Mouse (Mus musculus): Measurements from ENCODE around the gene Glrx.
"Not testable (repeated sequence)": the region's sequence is repeated elsewhere in the genome, so short reads cannot be mapped to it uniquely, and the experiment has no call there.

The Glrx gene

DNA sequence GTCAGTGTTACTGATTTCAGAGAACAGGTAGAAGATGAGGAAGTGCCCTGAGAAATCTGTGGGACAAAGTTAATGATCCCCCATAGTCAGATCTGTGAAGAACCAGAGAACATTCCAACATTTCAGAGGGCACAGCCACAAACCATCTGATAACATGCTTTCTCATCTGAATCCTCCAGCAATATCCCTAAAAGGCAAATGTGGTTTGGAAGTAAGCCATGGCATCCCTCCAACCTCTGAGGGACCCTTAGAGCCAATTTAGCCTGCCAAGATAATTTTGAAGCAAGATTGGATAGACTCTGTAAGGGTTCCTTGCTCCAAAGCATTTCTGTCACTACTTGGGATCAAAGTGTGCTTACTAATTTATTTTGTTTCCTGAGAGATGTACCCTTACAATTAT is 6.2 kb upstream of the Glrx start:
- DNase-seq (ENCODE audit: low read depth, low spot score) = peak; percentile 76

DNA sequence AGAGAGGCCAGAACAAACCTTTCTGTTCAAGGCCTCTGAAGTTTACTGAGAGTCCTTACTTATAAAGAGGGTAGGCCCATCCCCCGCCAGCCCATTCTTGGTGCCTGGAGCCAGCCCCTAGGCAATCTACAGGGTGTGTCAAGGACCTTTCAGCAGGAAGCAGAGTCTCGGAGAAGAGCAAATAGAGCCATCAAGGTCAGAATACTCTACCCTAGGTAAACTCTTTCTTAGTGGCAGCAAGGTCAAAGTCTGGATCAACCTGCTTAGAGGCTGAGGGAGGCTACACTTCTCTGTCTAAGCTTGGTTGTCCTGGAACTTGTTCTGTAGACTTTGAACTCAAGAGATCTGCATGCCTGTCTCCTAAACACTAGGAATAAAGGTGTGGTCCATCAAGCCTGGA is 4.2 kb upstream of the Glrx start:
- DNase-seq (ENCODE audit: low read depth, low spot score) = no peak

DNA sequence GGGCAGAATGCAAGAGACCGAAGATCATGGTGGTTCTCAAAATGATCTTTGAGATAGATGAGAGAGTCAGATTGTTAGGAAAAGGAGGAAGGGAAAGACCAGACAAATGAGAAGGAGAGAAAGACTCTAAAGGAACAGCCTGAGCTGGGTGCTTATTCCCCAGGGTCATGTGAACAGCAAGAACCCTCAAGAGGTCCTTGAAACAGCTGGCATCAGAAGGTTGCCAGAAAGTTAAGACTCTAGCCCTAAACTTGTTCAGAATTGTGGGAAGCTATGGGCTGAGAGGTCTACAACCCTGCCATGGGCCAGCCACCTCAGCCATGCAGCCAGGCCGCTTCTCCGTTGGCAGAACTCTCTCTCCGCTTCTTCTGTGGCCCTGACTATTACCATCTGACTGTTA is 1.2 kb upstream of the Glrx start:
- DNase-seq (ENCODE audit: low read depth, low spot score) = no peak

DNA sequence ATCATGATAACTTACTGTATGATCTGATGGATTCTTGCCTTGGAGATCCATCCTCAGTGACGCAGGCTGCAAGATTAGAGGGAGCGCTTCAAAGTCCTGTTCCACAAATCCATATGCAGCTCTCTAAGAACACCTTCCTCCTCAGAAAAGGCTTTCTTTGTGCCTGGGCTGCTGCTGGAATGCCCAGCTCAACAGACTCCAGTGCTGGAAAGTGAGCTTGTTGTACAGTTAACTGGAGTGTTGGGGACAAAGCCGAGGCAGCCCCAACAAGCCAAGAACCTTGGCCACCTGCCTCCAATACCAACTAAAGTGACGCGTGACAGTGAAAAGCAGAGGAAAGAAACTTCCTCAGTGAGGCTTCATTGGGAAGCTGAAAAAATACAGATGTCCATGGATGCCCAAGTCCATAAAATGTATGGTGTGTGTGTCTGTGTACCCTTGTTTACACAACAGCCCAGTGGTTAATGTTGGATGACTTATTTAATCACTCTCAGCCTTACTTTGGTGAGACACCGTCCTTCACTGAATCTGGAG is 1.2 kb downstream of the Glrx start:
- no peak for DNase-seq (ENCODE audit: low read depth, low spot score)

DNA sequence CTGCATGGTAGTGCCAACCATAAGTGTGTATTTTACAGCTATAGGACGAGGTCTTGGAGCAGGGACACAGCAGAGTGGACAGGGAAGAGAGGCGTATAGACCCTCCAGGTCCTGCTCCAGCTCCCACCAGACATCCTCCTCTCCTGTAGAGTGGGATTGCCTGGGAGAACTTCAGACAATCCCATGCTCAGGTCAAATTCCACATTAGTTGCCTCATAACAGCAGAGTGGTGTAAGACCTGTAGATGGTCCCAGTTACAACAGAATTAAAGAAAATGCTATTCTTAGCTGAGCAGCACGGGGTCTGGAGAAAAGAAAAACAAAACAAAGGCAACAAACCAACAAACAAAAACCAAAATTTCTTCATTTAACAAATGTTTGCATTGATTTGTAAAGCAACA is 2.3 kb downstream of the Glrx start:
- no peak for DNase-seq (ENCODE audit: low read depth, low spot score)

DNA sequence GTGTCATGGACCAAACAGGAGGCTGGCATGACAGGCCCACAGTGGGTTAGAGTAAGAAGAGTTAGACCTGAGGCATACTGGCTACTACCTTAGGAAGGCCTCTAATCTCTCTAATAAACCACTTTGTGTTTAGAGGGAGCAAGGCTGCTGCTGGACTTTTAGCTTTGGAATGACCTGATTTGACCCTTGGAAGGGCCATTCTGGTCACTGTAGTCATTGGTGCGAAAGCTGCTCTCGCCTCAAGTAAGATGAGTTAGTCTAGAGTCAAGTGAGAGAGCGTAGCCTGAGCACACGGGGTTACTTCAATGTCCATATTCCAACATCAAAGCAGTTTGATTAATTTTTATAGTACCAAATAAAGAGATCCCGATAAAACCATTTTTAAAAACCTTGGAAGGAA is 3.7 kb downstream of the Glrx start:
- DNase-seq (ENCODE audit: low read depth, low spot score) = no peak

DNA sequence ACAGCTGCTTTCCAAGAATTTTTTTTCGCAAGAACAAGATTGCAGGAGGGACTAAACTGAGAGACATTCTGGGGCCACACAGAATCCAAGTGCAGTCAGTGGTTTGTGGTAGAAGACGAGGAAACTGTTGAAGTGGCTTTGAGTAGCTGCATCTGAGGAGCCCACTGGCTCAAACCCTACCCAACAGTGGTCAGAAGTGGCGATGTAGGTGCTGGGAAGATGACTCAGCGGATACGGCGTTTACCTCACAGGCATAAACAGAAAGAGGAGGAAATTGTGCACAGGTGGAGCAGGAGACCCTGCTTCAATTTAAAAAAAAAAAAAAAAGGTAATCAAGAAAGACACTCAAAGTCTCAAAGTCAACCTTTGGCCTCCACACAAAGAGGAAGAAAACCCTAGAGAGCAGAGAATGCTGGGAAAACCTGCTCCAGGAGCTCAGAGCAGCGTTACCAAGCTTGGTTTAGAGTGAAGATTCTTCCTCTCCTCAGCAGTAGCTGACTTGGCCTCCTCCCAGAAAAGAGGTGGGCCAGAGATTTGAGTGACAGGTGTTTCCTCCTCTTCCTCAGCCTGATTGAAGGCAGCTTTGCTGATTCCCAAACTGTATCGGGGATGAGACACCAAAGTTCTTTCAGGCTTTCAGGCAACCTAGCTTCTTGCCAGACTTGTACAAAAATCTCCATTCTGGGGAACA is 4.5 kb downstream of the Glrx start:
- DNase-seq (ENCODE audit: low read depth, low spot score) = no peak

DNA sequence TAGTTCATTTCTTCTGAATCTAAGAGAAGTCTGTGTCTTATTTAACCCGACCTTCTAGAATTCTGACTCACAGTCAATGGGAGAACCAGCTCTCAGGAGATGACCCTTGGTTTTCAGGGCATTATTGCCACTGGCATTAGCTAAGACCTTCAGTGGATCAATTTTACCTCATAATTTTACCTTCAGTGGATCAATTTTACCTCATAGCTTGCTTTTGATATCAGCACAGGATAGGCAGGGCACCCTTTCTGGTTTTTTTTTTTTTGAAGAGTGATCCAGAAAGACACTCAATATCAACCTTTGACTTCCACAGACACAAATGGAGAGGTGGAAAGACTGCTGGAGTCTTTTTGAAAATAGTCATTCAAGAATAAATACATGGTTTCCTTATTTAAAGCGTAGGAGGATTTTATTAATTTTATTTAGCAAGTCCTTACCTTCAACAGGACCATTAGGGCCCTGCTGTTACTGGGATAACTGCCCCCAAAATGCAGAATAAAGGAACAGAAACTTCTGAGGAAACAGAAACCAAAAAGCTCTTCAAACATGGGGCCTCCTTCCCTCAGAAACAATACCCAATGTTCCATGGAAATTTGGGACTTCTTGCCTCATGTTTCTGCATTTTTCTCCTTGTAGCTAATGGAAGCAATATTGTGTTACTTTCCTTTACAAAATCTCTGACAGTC is 5.3 kb downstream of the Glrx start:
- DNase-seq (ENCODE audit: low read depth, low spot score) = no peak

DNA sequence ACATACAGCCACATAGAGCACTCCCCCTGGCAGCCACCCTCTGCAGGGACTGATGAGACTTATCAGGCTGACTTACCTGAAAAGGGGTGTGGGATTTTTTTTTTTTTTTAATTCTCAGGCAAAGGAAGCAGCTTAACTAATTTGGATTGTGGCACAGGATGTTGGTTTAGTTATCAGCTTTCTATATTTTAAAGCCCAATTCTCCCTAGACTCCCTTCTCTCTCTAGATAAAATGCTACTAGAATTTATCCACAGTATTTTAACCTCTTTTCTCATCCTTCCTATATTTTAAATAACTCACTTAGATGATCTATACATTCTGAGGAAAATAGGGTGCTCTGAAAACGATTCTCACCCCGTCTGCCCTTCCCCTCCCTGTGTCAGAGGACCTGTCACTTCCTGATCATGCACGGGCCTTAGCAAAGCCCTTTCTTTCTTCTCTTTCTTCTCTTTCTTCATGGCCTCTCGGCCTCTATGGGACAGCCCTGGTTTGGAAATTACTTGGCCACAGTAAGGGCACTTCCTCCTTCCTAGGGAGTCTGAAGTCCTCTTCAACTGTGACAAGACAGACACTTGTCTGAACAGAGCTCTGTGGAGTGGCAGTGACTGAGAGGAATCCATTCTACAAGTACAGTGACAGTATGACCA is 6.0 kb downstream of the Glrx start:
- DNase-seq (ENCODE audit: low read depth, low spot score) = no peak

DNA sequence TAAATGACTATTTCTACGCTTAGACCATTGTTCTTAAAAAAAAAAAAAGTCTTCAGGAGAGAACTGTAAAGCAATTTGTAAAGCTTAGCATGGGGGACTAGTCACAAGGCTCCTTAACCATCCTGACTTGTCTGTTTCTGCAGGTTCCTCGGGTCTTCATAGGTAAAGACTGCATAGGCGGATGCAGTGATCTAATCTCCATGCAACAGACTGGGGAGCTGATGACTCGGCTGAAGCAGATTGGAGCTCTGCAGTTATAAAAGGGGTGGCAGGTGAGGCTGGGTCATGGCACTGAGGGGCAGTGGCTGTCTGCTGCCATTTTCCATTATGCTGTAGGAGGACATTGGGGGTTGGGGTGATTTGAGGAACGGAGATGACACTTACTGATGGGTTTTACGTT is 7.4 kb downstream of the Glrx start:
- no peak for DNase-seq (ENCODE audit: low read depth, low spot score)

DNA sequence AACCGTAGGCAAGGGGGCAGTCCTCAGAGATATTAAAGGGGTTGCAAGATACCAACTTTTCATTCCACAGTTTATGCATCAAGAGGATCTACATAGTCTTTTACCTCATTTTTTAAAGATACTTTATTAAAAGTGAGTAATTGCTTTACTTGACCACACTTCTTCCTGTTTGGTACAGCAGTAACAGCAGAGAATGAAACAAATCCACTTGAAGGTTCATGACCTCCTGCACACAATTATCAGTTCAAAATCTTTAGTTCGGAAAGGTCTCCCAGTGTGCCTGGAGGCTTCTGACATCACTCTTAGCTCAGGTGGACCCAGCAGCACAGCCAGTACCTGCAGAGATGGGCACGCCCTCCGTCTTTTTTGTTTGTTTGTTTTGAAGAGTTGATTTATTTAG is 12.4 kb downstream of the Glrx start:
- DNase-seq (ENCODE audit: low read depth, low spot score) = no peak

DNA sequence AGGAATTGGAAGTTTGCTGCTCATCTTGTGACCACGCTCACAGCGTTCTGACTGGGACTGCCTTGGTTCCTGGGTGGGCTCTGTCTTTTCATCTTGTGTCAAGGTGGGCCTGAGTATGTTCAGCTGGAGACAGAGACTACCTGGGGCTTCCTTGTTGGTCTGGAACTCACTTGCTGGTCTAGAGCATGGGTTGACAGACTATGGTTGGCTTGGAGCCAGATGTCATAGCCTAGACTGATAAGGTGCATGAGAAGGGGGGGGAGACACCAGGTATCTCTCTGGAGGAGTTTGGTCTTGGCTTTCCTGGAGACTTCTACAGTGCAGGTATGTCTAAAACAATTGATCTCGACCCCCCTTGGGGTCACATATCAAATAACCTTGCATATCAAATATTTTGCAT is 13.4 kb downstream of the Glrx start:
- no peak for DNase-seq (ENCODE audit: low read depth, low spot score)

DNA sequence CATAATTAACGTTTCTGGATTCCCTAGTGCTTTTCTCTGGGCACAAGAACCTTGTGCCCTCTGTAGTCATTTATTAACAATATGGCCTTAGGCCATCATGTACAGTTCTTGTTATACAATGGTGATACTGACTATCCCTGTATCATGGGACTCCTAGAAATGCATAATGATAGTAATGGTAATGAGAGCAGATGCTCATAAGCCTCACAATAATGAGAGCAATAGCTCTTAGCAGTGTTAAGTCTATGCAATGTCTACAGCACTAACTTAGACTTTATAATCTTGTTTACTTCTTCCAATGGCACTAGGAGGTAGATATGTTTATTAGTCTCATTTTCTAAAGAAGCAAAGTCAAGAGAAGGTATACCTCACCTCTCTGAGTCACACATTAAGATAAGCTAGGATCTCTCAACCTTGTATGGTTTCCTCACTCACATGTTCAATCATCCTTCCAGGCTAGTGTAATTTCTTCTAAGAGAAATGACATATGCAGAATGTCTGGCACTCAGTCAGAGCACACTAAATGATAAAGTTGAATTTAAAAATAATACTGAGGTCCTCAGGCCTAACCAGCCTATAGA is 19.7 kb downstream of the Glrx start:
- no peak for DNase-seq (ENCODE audit: low read depth, low spot score)

DNA sequence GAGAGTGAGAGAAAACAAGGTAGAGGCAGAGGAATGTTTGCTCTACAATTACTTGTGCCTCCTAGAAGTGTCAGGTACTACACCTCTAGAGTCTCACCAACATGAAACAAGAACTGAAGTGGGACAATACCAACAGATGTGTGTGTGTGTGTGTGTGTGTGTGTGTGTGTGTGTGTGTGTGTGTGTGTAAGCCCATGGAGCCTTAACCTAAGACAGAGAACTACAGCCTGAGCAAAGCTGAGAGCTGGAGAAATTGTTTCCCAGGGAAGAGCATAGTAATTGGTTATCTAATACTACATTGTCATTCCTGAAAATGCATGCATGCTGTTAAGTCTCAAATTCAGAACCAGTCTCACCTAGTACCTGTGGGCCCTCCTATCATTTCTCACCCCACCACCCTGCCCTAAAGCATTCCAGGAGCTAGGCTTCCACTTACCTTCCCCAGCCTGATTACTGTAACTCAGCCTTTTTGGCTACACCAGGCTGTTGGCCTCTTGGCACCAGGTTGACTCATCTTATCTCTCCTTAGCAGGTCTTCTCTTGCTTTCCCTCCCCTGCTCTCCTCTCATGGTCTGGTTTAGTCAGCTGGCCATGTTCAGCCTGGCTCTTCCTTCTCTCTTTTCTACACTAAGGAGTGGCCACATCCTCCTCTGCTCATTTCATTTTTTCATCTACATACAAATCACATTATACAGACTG is 26.0 kb downstream of the Glrx start:
- no peak for DNase-seq (ENCODE audit: low read depth, low spot score)

DNA sequence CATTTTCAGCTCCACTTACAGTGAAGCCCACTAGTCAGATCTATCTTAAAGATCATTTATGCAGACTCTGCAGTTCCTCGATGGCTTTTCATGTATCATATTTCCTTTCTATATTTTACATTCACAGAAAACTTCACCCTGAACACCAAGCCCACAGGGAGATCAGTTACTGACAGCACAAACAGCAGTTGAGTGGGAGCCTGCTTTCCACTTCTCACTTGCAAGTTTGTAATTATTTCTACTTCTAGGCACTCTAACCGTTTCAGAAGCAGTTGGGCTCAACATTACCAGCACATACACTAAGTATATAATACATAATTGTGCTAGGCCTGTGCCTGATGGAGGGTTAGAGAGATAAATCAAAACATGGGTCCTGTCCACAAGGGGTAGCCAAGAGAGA is 28.2 kb downstream of the Glrx start:
- no peak for DNase-seq (ENCODE audit: low read depth, low spot score)

DNA sequence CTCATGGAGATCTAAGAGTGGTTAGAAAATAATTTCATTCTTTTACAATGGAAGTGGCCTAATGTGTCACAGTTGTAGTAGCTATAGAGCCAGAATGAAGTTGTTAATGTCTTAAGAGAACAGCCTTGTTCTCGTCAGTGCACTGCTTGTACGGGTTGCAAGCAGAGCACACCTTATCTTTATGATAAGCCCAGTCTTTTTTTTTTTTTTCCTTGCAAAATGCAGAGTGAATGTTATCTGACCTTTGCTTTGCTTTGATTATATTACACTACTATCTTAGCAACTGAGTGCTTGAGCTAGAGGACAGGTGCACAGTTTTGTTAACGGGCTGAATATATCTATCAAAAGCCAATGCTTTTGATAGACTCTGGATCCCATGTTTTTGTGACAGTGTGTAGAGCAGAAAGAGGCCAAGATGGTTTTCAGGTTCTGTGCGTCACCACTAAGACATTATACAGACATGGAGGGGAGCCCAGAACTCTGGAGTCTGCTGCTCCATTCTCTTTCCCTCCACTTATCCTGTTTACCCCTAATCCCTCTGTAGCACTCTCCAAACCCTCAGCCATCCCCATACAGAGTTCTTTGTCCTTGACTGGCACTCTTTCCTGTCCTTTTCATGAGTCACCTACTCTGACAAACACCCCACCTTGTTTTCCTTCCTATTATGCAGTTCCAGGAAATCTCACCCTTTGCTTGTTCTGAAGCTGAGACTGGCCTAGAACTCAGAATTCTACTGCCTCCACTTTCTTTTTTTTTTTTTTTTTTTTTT is 35.1 kb downstream of the Glrx start:
- DNase-seq (ENCODE audit: low read depth, low spot score) = no peak

DNA sequence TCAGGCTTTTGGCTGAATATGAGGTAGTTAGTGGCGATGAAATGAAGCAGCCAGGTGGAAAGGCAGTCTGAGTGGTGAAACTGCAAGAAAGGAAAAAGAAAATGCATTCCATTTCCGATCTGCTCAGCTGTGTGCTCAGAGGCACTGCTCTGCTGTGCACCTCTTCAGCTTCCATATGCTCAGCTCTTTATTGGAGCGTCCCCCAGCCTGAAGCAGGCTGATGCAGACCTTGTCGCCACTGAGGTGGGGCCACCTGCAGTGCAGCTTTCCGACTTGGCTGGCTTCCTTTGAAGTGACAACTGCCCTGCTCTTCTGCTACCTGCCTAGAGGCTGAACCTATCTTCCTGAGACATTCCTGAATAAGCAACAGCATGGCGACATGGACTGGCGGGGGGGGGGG is 36.5 kb downstream of the Glrx start:
- DNase-seq (ENCODE audit: low read depth, low spot score) = not testable (repeated sequence)

DNA sequence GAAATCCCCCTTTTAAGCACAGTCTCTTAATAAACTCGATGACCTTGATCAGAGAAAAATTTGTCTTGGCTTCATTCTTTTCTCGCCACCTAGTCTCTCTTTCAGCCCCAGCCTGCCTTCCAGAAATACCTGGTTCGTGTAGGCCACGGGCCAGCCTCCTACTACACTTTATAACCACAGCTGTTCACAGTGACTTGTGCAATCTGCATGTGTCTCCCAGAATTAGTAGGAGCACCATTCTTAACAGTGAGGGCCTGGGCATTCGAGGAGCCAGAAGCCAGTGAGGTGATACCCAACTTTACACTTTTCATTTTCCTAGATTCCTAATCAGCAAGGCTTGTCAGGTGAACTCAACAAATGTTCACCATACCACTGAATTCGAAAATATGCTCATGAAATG is 36.9 kb downstream of the Glrx start:
- DNase-seq (ENCODE audit: low read depth, low spot score) = no peak

DNA sequence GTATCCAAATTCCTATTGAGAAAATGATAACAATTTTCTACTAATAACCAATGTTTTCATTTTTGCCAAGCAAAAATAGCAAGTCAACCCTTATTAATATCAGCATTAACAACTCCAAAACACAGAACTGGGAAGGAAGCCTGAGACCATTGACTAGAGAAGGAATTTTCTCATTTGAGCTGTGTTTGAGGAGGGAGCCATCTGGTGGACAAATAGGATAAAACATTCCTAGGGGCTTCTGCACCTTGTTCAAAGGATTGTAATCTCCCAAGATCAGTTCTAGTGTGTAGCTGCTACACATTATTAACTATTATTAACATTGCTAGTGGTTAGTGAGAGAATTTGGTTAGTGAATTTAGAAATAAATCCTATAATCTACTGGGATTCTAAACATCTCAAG is 38.2 kb downstream of the Glrx start:
- DNase-seq (ENCODE audit: low read depth, low spot score) = peak; percentile 85

DNA sequence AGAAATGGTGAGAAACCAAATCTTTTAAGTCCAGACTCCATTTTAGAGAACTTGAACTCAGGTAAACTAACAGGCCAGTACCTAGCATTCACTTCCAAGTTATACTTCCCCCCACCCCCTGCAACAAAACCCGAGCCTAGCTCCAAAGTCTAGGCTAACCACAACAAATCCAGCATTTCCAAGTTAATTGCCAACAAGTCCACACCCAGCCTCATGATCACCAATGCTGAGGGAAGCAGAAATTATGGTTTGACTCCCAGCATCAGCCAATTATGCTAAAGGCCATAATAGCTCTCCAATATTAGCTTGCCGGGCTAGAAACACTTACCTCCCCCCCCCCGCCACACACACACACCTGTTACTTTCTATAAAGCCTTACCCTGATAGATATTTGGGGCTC is 40.1 kb downstream of the Glrx start:
- DNase-seq (ENCODE audit: low read depth, low spot score) = no peak

DNA sequence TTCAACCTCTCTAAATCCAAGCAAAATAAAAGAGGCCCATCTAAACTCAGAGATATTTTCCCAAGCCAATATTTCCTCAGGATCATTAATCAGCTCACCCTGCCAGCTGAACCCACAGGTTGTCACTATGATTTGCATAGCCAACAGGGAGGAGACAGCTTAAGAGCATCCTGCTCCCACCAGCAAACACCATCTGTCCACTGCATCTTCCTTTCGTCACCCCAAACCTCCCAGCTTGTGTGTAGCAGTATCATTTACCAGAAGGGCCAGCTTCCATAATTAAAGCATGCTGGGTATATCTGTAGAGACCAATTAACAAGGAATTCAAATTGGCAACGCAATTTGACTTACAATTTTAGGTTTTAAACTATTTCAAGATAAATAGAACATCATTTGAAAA is 40.8 kb downstream of the Glrx start:
- DNase-seq (ENCODE audit: low read depth, low spot score) = no peak

All from 3T3-L1 (cell line).